Mouse (Mus musculus) cerebellum, postnatal 10 days (tissue): Measurements from ENCODE around the gene Abca14.
"Not testable (repeated sequence)": the region's sequence is repeated elsewhere in the genome, so short reads cannot be mapped to it uniquely, and the experiment has no call there.

Experiments used
- DNase-seq, 2 experiments: peaks; one replicate each; pipeline ENCODE4 v3.0.0; 2021; ENCODE audit warnings: mixed read lengths in 2 of 2

Abca14 gene

GRCm38 (mm10) chr7:120201771-120202170, 2.0 kb upstream of the Abca14 start, which contains the start of gene Crym:
Crym (minus strand) TSS chr7:120202111.
- peak in 1 of 2 experiments; percentile 11 for DNase-seq

GRCm38 (mm10) chr7:120205989-120206388, 2.2 kb downstream of the Abca14 start:
- no peak for DNase-seq

- no peak for DNase-seq
Observed at GRCm38 (mm10) chr7:120228541-120228940, 24.8 kb downstream of the Abca14 start.

GRCm38 (mm10) chr7:120241092-120241491, 37.3 kb downstream of the Abca14 start:
- DNase-seq: peak; percentile 20 to 27

GRCm38 (mm10) chr7:120271135-120271991, 67.6 kb downstream of the Abca14 start:
- peak; percentile 6 to 10 for DNase-seq

GRCm38 (mm10) chr7:120272110-120272509, 68.3 kb downstream of the Abca14 start:
- DNase-seq: peak; percentile 91 to 92

GRCm38 (mm10) chr7:120285286-120285685, 81.5 kb downstream of the Abca14 start:
- DNase-seq: peak; percentile 48 to 66

- DNase-seq: peak in 1 of 2 experiments; percentile 8
Observed at GRCm38 (mm10) chr7:120316086-120316485, 112.3 kb downstream of the Abca14 start.

GRCm38 (mm10) chr7:120322963-120323362, 119.2 kb downstream of the Abca14 start:
- DNase-seq: no peak

- DNase-seq: not testable (repeated sequence)
Observed at GRCm38 (mm10) chr7:120325911-120326310, 122.2 kb downstream of the Abca14 start.

- peak; percentile 68 to 73 for DNase-seq
Observed at GRCm38 (mm10) chr7:120327220-120328073, 123.7 kb downstream of the Abca14 start.

GRCm38 (mm10) chr7:120328087-120328793, 124.5 kb downstream of the Abca14 start, which contains the start of gene Abca15:
Abca15 (plus strand) TSS chr7:120328670.
- DNase-seq: peak; percentile 75 to 78

- DNase-seq: peak; percentile 39 to 56
Observed at GRCm38 (mm10) chr7:120361159-120361558, 157.4 kb downstream of the Abca14 start.
